Mouse (Mus musculus) right cerebral cortex, postnatal 14 days (tissue): Measurements from ENCODE around the gene Zswim4.
A peak's percentile ranks its signal among the peaks of the same experiment; 100 is the strongest.

Experiments used
- DNase-seq: peaks from one replicate; pipeline ENCODE4 v3.0.0; 2022

Zswim4 gene

DNA sequence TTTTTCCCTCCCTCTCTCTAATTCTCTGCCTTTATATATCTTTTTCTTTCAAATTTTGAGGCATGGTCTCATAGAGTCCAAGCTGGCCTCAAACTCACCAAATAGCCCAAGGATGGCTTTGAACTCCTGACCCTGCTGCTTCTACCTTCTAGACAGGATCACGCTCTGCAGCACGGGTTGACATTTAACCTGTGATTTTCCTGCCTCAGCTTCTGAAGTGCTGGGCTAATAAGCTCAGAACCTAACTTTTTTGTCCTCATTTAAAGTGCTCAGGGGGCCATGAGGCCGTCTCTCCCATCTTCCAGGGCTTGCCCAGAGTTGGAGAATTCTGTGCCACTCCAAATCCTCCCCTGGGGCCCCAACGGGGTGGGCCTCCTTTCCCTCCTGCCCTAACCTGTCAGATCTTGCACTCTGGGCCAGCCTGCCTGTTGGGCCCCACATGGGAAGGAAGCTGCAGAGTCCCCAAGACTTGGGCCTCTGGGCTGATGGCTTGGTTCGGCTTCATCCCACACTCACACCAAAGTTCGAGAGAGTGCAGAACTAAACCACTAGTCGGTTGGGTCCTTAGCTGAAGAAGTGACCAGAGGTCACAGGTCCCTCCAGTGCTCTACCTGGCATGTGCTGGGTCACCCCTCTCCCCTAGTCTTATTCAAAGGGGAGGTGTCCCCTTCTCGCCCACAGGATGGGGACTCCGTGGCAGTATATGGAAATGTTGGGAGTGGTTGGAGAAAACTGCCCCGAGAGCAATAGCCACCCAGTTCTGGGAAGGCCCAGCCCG, 37.3 kb downstream of the Zswim4 start:
- DNase-seq: no peak

DNA sequence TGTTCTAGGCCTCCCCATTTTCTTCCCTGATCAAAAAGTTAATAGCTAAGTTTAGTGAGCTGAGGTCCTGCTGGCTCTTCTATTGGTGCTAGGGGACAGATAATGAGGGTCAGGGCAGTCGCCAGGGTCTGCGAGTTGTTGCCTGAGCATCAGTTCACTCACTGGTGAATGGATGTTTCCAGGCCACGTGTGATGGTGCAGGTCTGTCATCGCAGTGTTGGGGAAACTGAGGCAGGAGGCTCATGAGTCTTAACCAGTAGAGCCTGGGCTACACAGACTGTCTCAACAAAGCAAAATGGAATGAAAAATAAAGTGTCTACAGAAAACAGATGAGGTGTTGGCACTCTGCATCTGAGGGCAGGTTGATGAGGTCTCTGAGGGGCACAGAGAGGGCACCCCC, 38.0 kb downstream of the Zswim4 start:
- DNase-seq: no peak

DNA sequence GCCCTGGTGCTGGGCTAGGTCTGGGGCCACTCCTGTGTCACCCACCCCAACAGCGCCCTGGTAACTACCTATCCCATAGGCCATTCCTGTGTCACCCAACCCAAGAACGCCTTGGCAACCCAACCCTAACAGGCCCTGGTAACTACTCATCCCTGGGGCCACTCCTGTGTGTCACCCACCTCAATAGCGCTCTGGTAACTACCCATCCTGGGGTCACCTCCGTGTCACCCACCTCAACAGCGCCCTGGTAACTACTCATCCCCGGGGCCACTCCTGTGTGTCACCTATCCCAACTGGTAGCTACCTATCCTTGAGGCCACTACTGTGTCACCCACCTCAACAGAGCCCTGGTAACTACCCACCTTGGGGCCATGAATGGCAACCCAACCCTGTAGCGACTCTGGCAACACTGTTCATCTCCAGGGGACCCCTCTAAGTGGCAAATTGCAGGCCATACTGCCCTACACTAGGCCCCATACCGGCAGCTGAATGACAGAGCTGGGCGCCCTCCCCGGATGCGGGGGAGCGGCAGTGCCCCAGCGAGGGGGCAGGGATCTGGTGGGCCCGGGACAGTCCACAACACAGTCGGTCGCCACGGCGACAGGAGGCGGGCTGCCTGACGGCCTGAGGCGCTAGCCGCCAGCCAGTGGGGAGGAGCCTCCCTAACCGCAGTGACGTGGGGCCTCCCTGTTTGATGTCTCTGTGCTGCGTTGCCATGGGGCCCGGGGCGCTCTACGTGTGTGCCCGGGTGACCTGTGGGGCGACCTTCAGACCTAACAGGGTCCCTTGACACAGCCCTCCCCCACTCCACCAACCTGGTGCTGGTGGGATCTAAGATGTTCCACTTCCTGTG, 38.7 kb downstream of the Zswim4 start:
- DNase-seq: peak; percentile 78

DNA sequence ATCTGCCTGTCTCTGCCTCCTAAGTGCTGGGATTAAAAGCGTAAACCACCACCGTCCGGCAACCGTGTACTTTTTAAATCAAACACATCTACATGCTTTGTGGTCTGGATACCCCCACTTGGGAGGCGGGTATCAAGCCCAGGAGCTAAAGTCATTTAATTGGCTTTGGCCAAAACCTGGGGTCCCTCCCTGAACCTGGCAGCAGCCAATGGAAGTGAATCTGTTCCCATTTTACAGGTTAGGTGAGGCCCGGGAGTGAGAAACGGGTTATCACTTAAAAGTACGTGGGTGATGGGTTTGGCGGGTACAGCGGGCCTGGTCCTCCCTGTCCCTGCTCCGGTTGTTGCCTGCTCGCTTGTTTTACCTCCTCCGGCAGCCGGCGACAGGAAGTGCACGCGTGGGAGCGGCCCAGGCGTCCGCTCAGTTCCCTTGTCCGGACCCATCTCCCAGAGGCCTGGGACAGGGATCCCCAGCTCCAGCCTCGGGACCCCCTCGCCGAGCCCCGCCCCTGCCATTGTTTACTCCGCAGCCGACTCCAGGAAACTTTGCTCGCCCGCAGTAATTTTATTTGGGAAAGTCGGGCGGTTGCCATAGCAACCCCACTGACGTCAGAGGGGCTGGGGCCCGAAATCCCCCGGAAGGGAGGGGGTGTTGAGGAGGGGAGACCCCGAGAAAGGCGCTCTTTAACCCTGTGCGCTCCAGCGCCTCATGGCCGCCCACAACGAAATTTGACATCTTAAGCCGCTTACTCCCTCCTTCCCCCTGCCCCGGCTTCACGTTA, 39.5 kb downstream of the Zswim4 start:
- DNase-seq: peak; percentile 79

DNA sequence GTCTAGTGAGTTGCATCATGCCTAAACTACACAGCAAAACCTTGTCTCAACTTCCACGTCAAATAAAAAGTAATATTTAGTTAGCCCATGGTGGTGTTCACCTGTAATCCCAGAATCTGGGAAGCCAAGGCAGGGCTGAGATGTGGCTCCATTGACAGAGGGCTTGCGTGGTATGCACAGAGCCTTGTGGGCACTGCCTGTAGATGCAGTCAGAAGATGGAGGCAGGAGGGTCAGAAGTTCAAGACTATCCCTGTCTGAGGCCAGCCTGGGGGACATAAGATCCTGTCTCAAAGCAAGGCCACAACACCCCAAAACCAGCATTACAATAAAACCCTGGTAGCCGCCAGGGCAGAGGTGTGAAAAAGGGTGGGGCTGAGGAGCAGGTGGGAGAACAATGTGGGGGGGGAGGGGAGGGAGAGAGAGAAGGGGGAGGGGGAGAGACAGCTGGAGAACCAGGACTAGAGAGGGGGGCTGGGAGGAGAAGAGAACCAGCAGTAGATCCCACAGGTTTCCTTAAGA, 42.6 kb downstream of the Zswim4 start:
- DNase-seq: no peak

DNA sequence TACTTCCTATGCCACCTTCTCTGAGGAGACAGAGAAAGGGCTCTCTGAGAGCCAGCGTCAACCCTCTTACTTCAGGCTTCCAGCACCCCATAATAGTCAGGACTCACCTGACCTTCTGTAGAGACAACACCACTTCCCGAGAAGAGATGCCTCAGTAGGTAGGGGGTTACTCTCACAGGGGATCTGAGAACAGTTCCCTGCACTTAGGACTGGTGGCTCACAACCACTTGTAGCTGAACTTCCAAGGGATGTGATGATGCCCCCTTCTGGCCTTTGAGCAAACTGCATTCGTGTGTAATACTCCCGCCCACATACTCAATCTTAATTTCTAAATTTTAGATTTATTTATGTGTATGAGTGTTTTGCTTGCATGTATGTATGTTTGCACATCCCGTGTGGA, 43.3 kb downstream of the Zswim4 start:
- DNase-seq: no peak

DNA sequence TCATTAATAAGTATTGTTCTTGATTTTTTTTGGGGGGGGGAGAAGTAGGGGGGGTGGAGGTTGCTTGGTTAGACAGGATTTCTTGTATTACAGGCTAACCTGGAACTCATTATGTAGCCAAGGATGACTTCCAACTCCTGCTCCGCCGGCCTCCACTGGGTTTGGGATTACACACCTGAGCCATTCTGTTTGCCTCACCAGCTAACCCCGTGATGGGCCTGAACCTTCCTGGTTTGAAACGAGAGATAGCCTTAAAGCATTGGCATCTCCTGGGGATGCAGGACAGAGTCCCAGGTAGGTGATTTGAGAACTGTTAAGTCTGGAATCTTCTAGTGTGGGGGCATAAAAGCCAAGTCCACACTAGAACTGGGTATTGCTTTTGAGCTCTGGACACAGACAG, 43.7 kb downstream of the Zswim4 start:
- no peak for DNase-seq

DNA sequence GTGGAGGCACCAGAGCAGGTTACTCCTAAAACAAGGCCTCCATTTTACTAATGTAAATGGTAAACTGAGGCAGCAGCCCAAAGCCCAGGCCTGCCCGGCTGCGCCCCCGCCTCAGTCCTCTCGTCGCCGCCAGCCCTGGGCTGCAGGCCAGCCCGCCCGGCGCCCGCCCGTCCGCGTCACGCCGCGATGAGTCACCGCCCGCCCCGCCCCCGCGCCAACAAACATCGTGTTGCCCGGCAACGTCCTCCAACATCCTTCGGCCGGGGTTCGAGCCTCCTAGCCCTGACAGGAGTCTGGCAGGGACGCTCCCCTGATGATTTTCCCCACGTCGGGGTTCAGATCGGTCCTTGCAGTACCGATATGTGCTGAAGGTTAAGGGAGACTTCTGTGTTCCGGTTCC, 44.3 kb downstream of the Zswim4 start:
- DNase-seq: peak; percentile 85

DNA sequence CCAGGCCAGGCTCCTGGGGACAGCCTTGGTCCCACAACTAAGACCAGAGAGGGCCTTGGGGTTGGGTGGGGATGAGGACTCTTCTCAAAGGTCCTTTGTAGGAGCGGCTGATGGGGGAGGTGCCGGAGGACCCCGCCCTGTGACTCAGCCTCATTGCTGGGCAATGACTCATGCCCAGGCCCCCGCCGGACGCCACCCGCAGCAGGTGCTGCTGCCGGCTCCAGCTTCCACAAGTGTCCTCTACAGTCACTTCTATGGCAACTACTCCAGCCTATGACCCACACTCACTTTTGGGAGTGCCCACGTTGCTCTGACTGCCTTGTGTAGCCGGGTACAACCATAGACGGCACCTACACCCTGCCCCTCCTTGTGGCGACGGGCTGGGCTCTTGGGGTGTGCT, 44.8 kb downstream of the Zswim4 start:
- DNase-seq: no peak

DNA sequence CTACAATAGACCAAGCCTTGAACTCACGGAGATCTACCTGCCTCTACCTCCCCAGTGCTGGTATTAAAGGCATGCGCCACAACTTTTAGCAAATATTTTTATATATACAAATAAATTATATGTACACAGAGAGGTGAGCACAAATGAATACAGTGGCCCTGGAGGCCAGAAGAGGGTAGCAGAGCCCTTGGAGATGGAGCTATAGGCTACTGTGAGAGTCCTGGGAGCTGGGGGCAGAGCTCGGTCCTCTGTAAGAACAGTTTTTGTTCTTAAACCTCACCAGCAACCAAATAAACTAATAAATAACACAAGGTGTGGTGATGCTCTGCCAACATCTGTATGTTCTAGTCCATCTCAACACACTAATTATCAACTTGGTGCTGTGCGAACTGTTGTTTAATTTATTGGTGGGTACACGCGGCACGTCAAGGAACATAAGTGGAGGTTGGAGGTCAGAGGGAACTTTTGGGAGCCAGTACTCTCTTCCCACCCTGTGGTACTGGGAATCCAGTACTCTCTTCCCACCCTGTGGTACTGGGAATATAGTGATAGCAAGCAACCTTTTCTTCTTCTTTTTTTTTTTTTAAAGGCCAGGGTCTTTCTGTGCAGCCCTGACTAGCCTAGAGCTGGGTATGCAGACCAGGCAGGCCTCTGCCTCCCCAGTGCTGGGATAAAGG, 46.5 kb downstream of the Zswim4 start:
- DNase-seq: no peak

DNA sequence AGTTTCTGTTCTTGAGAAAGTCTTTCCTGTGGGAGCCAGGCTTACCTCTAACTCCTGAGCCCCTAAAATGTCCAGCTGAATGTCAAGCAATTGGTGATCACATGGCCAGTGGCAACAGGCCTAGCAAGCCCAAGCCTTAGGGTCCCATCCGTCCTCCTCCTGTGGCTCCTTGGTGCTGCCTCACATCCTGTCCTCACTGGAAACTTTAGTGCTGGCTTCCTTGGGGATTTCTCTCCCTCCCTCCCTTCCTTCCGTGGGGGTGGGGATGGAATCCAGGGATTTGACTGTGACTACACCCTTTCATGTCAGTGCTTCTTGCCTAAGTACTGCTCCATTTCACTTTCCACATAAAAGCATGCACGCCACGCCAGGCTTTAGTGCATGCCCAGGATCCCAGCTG, 47.3 kb downstream of the Zswim4 start:
- DNase-seq: no peak

DNA sequence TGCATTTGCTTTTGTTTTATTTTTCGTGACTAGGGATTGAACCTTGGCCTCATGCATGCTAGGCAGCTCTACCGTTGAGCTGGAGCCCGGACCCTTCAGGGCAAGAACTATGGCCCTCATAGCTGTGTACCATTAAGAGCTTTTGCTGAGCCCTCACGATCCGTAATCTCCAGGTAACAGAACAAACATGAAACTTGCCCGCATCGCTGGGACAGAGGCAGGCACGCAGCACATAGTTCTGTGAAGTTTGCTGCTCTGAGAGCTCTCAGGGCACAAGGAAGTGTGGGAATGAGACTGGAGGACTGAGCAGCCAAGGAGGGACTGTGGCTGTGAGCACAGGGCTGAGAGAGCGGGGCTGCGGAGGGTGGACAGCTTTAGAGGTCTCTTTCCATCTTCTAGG, 48.2 kb downstream of the Zswim4 start:
- DNase-seq: no peak

DNA sequence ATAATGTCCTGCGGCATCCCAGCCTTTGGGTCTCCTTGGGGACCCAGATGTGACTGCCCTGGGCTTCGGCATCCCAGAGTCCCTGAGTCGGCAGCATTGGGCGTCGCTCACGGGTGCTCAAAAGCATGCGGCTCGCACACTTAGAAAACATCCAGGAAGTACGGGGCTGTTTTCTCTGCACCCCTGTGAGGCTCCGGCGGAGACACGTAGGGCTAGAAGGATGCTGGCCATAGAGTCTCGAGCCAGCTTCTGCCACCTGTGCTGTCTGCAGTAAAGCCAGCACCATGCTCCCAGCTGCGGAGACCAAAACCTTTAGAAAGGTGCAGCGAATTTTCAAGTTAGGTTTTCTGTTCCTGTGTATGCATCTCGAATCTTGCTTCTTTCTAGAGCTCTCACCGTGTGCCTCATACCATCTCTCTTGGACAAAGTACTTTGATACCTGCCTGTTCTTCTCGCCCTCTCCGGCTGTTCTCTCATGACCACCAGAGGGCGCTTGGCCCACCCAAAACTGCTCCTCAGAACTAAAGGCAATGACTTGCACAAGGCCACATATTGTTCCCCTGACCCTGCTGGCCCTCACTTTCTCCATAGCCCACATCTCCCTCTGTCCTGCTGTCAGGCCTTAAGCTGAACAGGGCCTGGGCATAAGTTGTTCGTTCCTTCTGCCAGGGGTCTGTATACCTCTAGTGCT, 49.6 kb downstream of the Zswim4 start:
- DNase-seq: no peak

DNA sequence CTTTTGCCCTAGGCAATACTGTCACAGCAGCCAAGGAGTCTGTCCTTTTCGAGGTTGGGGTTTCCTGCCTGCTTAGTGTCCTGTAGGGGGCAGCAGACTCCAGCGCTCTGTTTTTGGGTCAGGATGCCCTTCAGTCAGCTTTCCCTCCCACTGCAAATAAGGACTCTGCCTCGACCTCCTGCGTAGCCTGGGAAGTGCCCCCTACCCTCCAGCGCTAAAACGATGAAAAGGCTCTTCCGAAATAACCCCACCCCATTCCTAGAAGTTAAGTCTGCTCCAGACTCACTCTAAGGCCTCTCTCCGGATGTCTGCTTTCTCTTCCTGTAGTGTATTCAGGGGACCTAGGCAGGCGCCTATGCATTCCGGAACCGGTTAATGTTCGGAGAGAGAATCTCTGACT, 50.3 kb downstream of the Zswim4 start:
- peak; percentile 61 for DNase-seq

DNA sequence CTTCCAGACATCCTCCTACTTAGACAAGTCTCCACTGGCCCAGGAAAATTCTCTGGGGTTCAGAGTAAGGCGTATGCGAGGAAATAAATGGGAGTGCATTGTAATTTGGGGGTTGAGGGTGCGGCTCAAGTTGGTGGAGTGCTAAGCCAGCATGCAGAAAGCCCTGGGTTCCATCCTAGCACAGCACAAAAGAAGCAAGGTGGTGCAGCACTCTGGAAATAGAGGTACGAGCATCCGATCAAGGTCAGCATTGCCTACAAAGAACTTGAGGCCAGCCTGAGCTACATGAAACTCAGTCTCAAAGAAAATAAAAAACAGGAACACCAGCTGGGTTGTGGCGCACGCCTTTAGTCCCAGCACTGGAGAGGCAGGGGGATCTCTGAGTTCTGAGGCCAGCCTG, 51.7 kb downstream of the Zswim4 start, which contains the start of gene Nanos3:
Nanos3 (minus strand) TSS at position 101 of the 400 bp plus-strand sequence.
- no peak for DNase-seq

DNA sequence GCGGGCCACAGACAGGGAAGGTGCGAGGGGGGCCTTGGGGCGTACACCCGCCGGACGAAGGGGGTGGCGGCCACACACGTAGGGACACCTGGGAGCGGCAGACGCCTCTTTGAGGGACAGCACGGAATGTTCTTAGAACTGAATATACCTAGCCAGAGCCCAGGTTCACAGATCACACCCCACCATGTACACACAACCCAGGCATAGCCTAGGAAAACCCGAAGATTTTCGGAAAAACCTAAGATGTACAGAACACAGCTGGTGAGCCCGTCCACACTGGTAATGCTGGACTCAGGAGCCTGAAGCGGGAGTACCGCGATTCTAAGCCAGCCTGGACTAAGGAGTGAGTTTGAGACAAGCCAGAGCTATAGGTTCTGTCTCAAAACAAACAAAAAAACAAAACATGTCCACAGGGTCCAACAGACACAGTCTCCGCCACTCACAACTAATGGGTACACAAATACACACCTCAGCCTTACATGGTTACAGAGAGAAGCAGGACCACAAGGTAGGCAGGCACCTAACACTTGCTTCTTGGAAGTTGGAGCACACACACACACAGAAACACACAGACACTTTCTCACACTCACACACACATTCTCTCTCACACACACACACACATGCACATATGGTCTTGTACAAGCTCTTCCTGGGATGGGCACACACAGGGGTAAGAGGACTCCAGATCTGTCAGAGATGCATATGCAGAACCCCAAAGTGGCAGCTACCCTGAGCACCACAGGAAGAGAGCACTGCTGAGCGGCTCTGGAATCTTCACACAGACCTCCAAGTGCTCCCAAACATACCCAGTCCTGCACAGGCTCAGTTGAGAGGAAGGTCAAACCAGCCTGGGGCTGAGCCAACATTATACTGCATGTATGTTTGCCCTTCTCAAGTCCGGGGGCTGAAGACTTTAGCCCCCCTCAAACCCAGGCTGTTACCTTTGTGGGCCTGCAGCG, 52.5 kb downstream of the Zswim4 start:
- DNase-seq: no peak

DNA sequence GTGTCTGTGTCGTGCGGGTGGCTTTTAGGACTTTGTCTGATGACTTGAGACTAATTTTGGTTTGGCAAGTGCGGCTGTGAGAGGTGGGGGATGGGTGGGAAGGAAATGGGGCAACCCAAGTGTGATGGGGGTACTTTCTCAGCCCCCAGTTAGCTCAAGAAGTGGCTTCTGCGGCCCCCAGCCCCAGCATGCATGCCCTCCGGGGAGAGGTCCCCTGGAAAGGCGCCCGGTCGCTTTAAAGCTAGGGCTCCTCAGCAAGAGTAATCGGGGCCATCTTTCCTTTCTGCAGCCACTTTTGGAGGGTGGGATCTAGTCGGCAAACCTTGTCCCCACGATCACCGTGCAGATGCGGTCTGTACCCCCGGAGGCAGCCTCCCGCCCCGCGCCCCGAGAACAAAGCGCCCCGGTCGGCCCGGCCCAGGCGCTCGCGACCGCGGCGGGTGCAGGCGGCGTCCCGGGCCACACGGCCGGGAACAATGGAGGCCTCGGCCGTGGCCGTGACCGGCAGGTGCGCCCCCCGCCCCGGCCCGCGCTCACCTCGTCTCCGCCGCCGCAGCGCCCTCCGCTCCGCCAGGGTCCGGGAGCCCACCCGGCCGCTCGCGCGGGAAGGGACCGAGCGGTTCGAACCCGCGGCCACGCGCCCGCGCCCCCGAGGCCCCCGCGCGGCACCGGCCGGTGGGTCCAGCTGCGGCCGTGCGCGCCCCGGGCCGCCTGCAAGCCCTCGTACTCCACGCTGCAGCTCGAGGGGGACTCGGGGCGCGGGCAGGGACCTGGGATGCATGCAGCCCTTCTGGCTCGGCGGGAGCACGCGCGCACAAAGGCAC, 53.4 kb downstream of the Zswim4 start:
- peak; percentile 45 for DNase-seq

DNA sequence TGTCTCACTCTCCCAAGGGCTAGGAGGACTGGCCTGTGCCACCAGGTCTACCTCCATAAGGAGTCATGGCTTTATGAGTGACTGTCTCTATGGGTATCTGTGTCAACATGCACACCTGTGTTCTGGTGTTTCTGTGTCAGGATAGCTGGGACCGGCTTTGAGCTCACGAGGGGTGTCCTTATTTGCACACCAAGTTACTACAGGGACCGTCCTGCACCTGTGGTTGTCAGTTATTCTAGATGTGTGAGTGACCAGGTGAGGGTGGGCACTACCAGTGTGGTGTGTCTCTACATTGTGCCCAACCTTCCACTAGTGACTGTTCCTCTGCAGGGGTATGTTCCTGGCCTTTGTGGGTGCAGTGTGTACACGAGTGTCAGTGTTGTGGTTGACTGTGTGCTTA, 54.0 kb downstream of the Zswim4 start:
- no peak for DNase-seq

DNA sequence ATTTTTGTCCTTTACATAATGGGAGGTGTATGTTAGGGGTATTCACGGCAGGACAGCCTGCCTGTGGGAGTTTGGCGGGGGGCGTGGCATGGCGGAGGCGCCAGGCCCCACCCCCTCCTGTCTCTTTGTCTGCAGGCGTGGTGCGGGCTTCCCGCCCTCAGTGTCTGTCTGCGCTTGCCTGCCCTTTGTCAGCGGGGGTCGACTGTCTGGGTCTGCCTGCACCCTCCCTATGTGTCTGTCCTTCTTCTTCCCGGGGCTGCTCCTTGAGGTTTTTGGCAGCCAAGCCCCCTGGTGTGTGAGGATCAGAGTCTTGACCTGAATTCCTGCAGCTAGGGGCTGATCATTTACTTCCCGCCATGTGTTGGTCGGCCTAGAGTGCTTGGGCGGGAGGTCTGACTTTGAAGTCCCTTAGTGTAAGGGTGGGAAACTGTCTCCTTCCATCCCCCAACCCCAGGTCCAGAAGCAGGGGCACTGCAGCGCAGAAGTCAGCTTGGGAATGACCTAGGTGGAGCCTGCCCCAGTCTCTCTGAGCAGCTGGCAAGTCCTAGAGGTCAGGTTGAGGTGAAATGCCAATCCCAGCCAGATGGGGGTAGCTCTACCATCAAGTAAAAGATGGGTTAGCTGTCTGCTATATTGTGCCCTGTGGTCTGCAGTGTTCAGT, 56.2 kb downstream of the Zswim4 start:
- DNase-seq: no peak
